Mouse (Mus musculus) megakaryocyte-erythroid progenitor cell, adult 5-6 weeks (primary cell): ENCODE data around the gene Dpysl4. TPM values are rescaled to one million over a fixed set of nuclear protein-coding genes. Genes with fewer than 3 reads are reported as not detected.

Experiments
- ATAC-seq: replicated peaks from 2 replicates; pipeline ENCODE4 v1.8.0; 2016; ENCODE audit warnings: mild to moderate bottlenecking, inconsistent platforms; ENCODE audit not compliant: severe bottlenecking, poor library complexity, low FRiP score, low TSS enrichment
- total RNA-seq, 2 experiments: library from RNA; stranded (forward) in 1 of 2; stranded (reverse) in 1 of 2; fragments of 200-1000, 215-1000 nt in 1 of 2; fragments of >200 nt in 1 of 2; fragmentation: Nextera tagmentation in 1 of 2; gene quantifications; 2 replicates each; pipeline ENCODE4 v1.2.3; 2014 to 2017

Gene Dpysl4
- total RNA-seq (2014; fragmentation: Nextera tagmentation), result not detected in 2 replicates
- not detected in 2 replicates for total RNA-seq (2017)

DNA sequence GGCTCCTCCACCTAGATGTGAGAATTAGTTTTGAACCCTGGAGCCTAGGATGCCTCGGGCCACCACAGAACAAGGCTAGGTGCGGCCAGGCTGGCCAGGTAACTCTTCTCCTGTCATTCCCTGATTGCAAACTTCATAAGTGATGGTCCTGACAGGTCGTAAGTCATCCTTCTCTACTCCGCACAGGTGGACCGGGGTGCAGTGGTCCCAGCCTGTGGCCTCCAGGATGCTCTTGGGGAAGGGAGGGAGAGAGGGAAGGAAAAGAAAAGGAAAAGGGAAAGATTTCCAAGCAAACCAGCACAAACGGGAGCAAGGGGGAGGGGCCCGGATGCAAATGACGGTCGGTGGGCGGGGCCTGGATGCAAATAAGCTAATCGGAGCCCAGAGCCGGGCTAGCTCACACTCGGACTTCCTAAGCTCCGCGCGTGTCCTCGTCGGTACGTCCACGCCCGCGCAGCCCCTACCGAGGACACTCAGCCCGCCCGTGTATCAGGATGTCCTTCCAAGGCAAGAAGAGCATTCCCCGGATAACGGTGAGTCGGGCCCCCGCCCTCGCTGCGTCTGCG, at the start of gene Dpysl4:
Gene Dpysl4 (plus strand): TSS at position 373 of the 566 bp plus-strand sequence.
- 0 out of 2 replicates have a peak, but pooled peaks have one; percentile 14 for ATAC-seq

DNA sequence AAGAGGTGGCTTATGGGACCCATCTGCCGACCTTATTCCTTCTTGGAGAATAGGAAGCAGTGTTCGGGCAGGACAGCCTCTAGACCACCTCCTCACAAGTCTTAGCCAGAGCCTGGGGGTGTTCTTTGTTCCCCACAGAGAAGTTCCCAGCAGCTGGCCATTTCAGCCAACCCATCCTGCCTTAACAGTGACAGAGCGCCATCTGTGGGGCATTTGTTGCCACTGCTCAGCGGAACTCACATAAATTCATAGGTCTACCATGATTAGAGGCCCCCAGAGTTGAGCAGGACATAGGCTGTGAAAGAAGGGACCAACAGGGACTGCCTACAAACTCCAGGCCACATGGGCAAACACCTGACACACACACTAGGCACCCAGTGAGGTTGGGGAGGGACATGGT, 22.4 kb upstream of the Dpysl4 start:
- ATAC-seq, result peak; percentile 51; the same call in 1 of the 2 replicates

GRCm38 (mm10) chr7:139068182-139068623, 17.6 kb upstream of the Dpysl4 start:
- ATAC-seq, result peak; percentile 83

DNA sequence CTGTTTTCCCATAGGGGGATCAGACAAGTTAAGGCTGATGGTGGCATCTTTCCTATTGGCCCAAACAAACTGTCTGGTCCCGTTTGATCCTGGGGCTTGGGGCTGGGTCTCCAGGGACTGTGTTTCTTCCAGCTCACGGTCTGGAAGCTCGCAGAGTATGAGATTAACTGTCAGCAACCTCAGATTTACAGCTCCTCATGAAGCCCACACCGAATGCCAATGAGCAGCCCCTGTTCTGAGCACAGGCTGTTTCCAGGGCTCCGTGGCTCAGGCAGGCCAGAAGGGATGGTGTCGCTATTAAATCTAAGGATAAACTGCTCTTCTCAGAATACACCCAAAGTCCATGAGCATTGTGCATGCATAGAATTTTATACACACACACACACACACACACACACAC, 11.6 kb upstream of the Dpysl4 start:
- no peak for ATAC-seq

- ATAC-seq, result no peak
Measured at GRCm38 (mm10) chr7:139075054-139075794, 10.6 kb upstream of the Dpysl4 start.

DNA sequence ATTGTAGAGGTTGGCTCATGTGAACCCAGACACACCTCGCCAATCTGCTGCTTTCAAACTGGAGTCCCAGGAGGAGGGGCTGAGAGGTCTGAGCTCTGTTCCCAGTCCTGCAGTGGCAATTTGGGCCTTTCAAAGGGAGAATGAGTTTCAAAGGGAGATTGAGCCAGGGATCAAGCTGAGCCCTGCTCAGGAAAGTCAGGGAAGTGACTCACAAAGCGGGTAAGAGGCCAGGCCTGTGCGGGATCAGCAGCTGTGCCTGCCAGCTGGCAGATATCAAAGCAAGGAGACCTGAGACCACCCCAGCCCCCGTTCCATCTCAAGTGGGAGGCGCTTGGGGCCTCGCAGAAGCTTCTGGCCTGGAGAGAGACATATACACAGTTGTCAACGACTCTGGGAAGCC, 8.5 kb upstream of the Dpysl4 start:
- ATAC-seq, result no peak

GRCm38 (mm10) chr7:139078181-139078580, 7.6 kb upstream of the Dpysl4 start:
- no peak for ATAC-seq

GRCm38 (mm10) chr7:139079141-139079540, 6.7 kb upstream of the Dpysl4 start:
- no peak for ATAC-seq

GRCm38 (mm10) chr7:139080714-139081113, 5.1 kb upstream of the Dpysl4 start:
- ATAC-seq, result no peak

- ATAC-seq, result no peak
Measured at GRCm38 (mm10) chr7:139081158-139081557, 4.6 kb upstream of the Dpysl4 start.

GRCm38 (mm10) chr7:139082281-139082680, 3.5 kb upstream of the Dpysl4 start:
- ATAC-seq, result no peak

GRCm38 (mm10) chr7:139084316-139084715, 1.5 kb upstream of the Dpysl4 start:
- no peak for ATAC-seq

DNA sequence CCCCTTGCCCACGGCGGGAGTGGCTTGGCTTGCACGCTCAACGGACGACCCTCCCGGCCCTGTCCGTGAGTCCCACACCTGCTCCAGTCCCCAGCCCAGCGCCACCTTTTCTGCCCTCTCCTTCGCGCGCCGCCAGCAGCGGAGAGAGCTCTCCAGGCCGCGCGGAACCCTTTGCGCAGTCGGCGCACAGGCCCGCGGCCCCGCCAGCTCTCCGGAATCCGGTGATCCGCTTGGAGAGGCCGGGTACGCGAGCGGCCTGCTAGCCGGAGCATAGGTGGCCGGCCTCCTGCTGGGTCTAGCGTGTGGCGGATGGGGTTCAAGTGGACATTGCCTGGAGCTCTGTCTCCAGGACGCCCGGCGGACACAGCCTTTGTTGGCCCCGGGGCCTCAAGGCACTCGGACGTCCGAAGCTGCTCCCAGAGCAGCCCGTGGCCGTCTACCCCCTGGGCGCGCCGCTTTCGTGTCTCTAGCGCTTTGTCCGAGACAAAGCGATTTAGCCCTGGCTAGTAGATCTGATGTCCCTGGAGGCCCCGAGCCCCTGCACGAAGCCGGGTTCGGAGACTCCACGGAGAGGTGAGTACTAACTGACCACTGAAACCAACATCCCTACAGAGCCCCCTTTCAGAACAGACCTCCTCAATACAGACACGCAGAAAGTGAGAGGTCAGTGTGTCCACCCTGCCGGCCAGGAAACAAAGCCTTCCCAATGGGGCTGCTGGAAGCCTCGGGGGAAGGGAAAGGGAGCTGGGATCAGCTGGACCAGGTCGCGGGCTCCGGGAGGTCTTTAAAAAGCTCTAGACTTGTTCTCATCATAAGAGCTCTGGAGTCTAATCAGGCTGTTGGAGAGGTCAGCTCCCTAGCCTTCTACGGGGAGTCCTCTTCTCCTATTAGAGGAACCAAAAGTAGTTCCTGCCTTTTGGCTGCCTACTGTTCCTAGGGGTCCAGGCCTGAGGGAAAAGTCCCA, 676 bp downstream of the Dpysl4 start:
- ATAC-seq, result no peak

DNA sequence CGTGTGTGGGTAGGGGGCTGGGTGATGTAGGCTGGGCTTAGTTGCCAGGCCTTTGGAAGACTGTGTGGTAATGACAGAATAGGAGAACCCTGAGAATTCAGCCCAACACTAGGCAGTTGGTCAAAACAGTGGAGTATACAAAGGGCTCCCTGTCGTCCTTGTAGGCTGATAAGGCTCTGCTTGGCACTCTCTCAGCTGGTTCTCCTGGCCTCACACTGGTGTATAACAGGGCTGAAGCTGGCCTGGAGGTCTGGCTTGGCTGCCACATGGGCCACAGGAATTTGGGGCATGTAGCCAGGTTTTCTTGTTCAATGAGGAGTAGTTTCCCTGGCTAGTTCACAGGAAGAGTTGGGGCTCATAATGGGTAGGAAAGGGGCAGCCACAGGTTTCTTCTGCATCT, 2.0 kb downstream of the Dpysl4 start:
- no peak for ATAC-seq

- ATAC-seq, result no peak
Measured at GRCm38 (mm10) chr7:139089892-139090874, 4.4 kb downstream of the Dpysl4 start.

- no peak for ATAC-seq
Measured at GRCm38 (mm10) chr7:139091681-139092080, 5.9 kb downstream of the Dpysl4 start.

DNA sequence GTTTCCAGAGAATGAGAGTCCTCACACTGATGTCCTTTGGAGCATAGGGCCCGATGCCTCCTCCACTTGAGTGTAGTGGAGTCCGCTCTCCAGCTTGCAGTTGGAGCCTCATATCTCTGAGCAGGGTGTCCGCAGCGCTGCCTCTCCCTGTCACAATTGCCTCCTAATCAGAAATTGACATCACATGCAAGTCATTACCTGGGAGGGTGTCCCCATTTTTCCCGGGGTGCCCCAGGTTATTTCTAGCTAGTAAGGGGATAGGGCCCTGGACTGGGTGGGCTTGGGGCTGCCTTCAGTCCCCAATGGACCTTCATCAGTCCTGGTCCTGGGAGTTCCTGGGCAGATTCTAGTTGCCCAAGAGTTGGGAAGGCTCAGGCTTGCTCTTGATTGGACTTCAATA, 6.9 kb downstream of the Dpysl4 start:
- no peak for ATAC-seq

- ATAC-seq, result no peak
Measured at GRCm38 (mm10) chr7:139093124-139093523, 7.3 kb downstream of the Dpysl4 start.

- no peak for ATAC-seq
Measured at GRCm38 (mm10) chr7:139093781-139094180, 8.0 kb downstream of the Dpysl4 start.
